Mouse (Mus musculus) brain, embryonic 14.5 days (tissue): ENCODE results near the gene Gstt4. TPM values are rescaled to one million over a fixed set of nuclear protein-coding genes. Genes with fewer than 3 reads are reported as not detected.
A peak's percentile ranks its signal among the peaks of the same experiment; 100 is the strongest.
"Not testable (repeated sequence)": the region's sequence is repeated elsewhere in the genome, so short reads cannot be mapped to it uniquely, and the experiment has no call there.

ENCODE experiments used
- DNase-seq: peaks from one replicate; pipeline ENCODE4 v3.0.0-alpha.2; 2011; ENCODE audit warnings: low read depth
- CTCF ChIP-seq: fragments of 200-500 bp; IDR thresholded peaks from 2 replicates; pipeline ENCODE4 v1.5.1; 2012; ENCODE audit warnings: inconsistent platforms, mild to moderate bottlenecking, moderate library complexity, borderline replicate concordance; ENCODE audit not compliant: insufficient read depth, insufficient read length; ENCODE audit errors: extremely low read depth
- POLR2A ChIP-seq: fragments of 200-500 bp; IDR thresholded peaks from 2 replicates; pipeline ENCODE4 v1.6.1; 2012; ENCODE audit warnings: mild to moderate bottlenecking, inconsistent platforms, borderline replicate concordance; ENCODE audit not compliant: poor library complexity, insufficient read depth, insufficient read length, severe bottlenecking; ENCODE audit errors: extremely low read depth
- polyA plus RNA-seq: library from polyadenylated mRNA; depleted of rRNA; stranded (reverse); fragments of >200 nt; gene quantifications from 2 replicates; pipeline ENCODE4 v1.2.3, GENCODE M21; 2012

Gene Gstt4
- polyA plus RNA-seq, 1 experiment: not detected

DNA sequence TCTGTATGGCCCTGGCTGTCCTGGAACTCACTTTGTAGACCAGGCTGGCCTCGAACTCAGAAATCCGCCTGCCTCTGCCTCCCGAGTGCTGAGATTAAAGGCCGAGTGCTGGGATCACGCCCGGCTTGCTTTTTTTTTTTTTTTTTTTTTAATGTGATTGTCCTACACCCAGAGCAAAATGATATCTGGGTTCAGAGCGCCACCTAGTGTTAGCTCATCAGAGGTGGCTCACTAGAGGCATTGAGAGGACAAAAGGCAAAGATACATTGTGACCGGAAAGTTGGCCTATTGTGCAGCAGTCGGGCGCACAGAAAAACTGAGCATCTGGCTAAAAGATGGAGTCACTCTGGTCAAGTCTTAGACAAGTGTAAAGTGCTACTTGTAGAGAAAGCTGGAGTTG is 31.1 kb upstream of the Gstt4 start:
- TF ChIP-seq POLR2A: no peak
- TF ChIP-seq CTCF: peak; percentile 74; the same call in 1 of the 2 replicates
- DNase-seq: peak; percentile 87

DNA sequence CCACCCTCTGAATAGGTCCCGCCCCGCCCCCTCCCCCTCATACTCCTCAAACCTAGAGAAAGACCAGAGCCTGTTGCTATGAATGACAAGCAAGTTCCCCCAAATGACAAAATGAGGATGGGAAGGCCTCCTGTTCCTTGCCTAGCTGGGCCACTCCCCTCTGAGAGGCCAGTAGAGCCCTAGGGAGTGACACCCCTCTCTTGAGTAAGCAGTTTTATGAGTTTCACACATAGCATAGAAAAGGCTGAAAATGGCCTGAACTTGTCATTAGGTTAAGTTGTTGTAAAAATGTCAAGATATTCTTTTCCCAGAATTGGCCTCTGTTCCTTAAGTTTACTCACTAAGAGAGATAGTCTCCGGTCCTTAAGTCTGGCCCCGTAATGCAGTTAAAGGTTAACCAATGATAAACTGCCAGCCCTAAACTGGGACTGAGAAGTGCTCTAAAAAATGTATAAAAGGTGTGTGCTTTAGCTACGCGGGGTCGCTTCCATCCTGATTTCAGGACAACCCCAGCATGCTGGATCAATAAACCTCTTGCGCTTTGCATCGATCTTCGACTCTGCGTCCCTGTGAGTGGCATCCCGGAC is 30.3 kb upstream of the Gstt4 start:
- no peak for TF ChIP-seq POLR2A
- no peak for TF ChIP-seq CTCF
- no peak for DNase-seq

DNA sequence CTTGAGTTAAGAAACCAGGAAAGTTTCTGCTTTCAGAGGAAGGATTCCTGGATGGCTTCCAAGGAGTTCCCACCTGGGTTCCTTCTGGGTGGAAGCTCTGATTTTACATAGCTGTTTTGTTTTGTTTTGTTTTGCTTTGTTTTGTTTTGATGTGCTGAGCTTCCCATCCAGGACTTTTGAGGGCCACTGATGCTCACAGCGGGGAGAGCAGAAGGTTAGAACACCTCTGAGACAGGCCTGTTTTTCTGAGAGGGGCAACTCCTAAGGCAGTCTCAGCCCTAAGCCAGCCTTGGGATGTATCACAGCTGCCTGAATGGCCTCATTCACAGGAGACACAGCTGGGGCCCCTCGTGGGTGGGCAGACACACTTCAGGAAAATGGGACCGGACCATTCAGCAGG is 29.3 kb upstream of the Gstt4 start:
- no peak for TF ChIP-seq POLR2A
- TF ChIP-seq CTCF: no peak
- DNase-seq: no peak

DNA sequence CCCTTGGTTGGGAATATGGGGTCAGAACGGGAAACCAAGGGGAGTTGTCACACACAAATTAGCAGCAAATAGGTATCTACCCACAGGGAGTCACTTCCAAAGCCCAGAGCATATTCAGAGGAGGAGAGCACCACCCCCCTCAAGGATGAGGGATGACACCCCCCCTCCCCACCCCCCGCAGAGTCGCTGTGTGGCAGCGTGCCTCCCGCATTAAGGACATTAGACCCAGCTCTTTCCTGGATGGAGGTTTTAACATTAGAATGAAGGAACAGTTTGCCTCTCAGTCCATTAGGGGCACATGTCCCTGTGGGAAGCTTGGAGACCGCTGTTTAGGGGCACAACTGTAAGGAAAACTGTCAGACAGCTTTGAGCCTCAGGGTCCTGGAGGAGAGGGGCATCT is 28.7 kb upstream of the Gstt4 start:
- no peak for DNase-seq
- TF ChIP-seq POLR2A (no peak), CTCF (no peak)

DNA sequence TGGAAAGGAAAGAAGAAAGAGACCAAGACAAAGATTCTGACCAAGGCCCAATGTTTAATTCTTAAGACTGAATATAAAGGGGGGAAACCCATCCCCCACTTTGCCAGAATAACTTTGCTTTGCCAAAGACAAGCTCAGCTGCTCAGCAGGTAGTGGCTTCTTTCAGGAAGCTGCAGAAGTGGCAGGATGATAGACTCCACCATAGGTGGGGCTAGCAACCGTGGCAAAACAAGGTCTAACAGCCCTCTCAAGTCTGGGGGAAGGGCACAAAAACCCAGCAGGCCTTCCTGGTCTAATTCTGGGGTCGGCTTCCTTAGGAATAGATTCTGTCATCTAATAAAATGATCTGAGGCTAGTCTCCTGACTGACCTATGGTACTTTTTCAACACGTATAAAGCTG is 26.0 kb upstream of the Gstt4 start:
- TF ChIP-seq CTCF: no peak
- no peak for TF ChIP-seq POLR2A

DNA sequence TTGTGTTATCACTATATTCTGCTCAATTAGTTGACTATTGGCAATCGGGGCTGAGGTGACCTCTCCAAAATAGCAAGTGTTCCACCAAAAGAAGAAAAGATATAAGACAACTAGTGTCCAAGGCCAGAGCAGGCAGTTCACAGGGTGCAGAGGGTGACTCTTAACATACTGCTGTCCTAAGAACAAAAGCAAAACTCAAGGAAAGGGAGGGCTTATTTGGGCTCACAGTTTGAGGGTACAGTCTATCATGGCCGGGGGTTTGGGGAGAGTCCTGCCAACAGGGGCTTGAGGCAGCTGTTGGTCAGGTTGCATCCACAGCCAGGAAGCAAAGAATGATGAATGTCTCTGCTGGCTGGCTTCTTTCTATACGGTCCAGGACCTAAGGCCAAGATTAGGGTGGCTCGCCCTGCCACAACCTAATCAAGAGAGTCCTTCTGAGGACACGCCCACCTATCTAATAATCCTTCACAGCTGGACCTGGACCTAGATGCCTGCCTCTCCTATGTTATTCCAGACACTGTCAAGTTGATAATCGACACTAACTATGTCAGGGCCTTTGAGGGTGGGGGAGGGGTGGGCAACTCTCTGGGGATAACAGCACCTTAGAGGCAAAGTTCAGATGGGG is 23.1 kb upstream of the Gstt4 start:
- no peak for TF ChIP-seq CTCF
- TF ChIP-seq POLR2A: no peak
- DNase-seq: no peak

More for the DNA sequence above, 26.0 kb upstream of the Gstt4 start:
- DNase-seq: no peak

DNA sequence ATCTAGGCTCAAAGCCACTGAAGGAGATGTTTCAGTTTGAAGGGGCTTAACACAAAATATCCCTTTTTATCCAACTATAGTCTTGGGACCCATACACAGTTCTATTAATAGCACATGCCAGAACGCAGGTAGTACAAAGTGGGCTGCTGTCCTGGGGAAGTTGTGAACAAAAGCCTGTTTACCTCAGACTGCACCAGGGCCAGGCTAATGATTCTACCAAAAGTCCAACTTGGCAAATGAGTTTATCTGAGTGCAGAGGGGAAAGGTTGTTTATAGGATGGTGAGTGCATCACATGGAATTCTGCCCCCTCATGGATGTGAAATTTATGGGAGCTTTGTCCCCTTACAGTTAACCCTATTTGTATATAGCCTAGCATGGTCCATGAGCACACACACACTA is 22.5 kb upstream of the Gstt4 start:
- no peak for TF ChIP-seq POLR2A
- TF ChIP-seq CTCF: no peak

DNA sequence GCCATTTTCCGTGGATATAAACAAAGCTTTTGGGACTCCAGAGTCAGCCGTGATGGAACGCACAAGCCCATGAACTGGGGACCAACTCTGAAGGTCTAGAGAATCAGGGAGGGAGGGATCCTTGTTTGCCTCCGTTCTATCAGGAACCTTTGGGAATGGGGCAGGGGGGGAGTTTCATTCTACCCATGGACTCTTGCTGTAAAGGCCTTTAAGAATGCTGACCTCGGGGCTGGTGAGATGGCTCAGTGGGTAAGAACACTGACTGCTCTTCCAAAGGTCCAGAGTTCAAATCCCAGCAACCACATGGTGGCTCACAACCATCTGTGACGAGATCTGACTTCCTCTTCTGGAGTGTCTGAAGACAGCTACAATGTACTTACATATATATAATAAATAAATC is 21.6 kb upstream of the Gstt4 start:
- not testable (repeated sequence) for DNase-seq

More for the DNA sequence above, 22.5 kb upstream of the Gstt4 start:
- DNase-seq: no peak

DNA sequence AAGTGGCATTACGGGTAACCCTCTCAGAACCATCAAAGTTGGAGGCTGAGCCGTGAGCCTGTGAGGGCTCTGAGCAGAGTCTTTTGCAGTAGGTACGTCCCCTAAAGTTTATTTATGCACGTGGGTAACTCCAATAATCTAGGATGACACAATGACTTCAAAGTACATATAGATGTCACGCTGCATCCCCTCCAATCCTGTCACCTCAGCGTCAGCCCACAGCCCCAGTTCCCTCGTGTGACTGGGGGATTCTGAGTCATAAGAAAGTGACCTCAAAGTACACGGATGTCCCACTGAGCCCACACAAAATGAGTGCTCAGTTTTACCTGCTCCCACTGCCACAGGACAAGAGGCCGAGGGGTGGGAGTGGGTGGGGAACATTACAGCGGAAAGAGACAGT is 16.7 kb upstream of the Gstt4 start:
- TF ChIP-seq POLR2A (no peak), CTCF (no peak)
- no peak for DNase-seq

DNA sequence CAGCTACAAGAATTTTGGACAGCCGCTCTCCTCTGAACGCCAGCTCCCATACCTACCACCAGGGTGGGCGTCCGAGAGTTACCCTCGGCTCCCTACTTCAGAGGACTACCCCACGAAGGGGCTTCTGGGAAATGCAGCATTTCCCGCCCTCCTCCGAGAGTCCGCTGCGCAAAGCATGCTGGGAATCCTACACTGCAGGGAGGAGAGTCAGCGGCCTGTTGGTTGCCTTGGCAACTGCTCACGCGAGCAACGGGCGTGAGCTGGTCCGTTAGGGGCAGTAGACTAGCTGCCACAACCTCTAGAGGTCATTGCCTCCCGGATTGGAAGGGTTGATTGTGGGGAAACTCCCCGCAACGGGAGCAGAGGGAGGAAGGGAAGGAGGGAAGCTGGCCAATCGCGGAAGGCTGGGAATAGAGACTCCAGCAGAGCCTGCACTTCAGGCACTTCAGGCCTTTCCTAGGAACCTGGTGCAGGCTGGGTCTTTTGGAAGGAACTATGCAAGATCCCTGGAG is 15.0 kb upstream of the Gstt4 start, which contains the start of gene Gstt2:
Gene Gstt2, minus strand, starts transcription at position 177 of the 512 bp plus-strand sequence.
- peak; percentile 97 for DNase-seq
- TF ChIP-seq CTCF: peak; percentile 42; the same call in 1 of the 2 replicates
- TF ChIP-seq POLR2A: 0 out of 2 replicates have a peak, but pooled peaks have one; percentile 20

DNA sequence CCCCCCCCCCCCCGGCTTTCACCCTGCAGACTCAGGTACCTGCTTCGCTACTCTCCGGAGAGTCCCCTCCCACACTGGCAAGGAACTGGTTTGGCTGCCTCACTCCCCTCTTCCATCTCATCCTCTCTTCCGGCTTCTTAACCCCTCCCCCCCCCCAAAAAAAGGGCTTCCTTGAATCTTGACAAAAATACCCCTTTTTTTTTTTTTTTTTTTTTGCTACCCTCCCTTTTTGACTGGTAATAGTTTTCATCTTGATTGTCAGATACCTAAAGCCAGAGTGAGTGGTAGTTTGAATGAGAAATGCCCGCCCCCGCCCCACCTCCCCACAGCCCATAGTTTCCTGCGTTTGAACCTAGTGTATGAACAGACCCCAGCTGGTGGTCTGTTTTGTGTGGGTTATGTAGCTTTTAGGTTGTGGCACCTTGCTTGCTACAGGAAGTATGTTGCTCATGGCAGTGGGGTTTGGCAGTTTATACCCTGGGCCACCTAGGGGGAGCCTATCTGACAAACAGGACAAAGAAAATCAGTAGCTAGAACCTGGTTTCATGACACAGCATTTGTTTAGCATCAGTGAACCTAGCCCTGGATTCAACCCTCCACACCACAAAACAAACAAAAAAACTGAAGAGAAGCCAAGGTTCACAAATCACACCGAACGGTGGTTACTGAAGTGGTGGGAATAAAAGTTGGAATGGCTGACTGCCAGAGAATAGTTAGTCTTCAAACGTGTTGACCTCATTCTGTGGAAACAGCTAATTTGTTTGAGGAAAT is 13.6 kb upstream of the Gstt4 start:
- no peak for DNase-seq
- TF ChIP-seq POLR2A: no peak
- no peak for TF ChIP-seq CTCF

DNA sequence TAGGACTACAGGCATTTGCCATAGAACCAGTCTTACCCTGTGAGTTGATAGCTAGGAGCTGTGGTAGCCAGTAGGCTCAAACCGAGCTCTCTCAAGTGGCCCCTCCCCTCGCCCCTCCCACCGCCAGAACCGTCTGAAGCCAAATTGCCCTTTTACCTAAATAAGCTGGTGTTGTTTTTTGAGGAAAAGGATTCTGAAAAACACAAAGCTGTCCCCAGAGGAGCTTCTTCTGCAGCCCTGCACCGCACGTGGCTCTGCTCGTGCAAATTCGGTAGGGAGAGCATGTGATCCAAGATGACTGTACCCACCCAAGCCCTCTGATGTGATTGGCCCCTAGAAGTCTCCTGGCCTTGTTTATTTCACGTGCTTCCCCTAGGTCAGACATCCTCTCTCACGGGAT is 13.0 kb upstream of the Gstt4 start:
- no peak for TF ChIP-seq POLR2A
- TF ChIP-seq CTCF: no peak
- peak; percentile 62 for DNase-seq

DNA sequence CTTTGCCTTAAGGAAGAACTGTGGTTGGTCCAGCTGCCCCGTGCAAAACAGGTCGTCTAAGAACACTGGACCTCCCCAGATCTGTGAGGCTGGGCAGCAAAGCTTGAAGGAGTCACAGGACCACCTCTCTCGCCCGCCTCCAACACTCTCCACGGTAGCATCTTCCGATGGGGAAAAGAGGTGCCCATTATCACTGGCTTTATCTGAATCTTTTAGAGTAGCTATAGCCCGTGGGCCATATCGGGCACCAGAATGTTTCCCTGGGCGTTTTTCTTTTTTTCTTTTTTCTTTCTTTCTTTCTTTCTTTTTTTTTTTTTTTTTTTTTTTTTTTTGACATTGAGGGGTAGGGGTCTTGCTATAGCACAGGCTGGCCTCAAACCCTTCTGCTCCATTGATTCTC is 12.4 kb upstream of the Gstt4 start:
- no peak for TF ChIP-seq POLR2A
- no peak for TF ChIP-seq CTCF
- no peak for DNase-seq
